Mouse (Mus musculus): ENCODE results near the gene Hoxc6.

Hoxc6 gene

GRCm38 (mm10) chr15:103015009-103015399 is 16.9 kb downstream of the Hoxc6 start:
- DNase-seq, result no peak

- DNase-seq, result no peak
Measured at GRCm38 (mm10) chr15:103015406-103016166, 17.5 kb downstream of the Hoxc6 start.

- DNase-seq, result no peak
Measured at GRCm38 (mm10) chr15:103018636-103019035, 20.6 kb downstream of the Hoxc6 start, which contains the start of gene Hoxc4. Hoxc4 (plus strand) TSS chr15:103018934.

GRCm38 (mm10) chr15:103020899-103021418 is 22.9 kb downstream of the Hoxc6 start:
- no peak for DNase-seq

GRCm38 (mm10) chr15:103021544-103021943 is 23.5 kb downstream of the Hoxc6 start:
- DNase-seq, result no peak

GRCm38 (mm10) chr15:103024131-103024530 is 26.1 kb downstream of the Hoxc6 start:
- DNase-seq, result no peak

- DNase-seq, result no peak
Measured at GRCm38 (mm10) chr15:103027266-103028235, 29.5 kb downstream of the Hoxc6 start.

GRCm38 (mm10) chr15:103028916-103029512 is 31.0 kb downstream of the Hoxc6 start:
- no peak for DNase-seq

- no peak for DNase-seq
Measured at GRCm38 (mm10) chr15:103030142-103030541, 32.1 kb downstream of the Hoxc6 start.

- no peak for DNase-seq
Measured at GRCm38 (mm10) chr15:103032167-103032566, 34.1 kb downstream of the Hoxc6 start.

- no peak for DNase-seq
Measured at GRCm38 (mm10) chr15:103032646-103033575, 34.9 kb downstream of the Hoxc6 start.

- no peak for DNase-seq
Measured at GRCm38 (mm10) chr15:103034043-103034806, 36.2 kb downstream of the Hoxc6 start.

- DNase-seq, result no peak
Measured at GRCm38 (mm10) chr15:103034807-103035547, 36.9 kb downstream of the Hoxc6 start.

- DNase-seq, result no peak
Measured at GRCm38 (mm10) chr15:103035548-103035881, 37.5 kb downstream of the Hoxc6 start.

GRCm38 (mm10) chr15:103037579-103037978 is 39.5 kb downstream of the Hoxc6 start:
- no peak for DNase-seq

GRCm38 (mm10) chr15:103038701-103039480 is 40.8 kb downstream of the Hoxc6 start:
- DNase-seq, result no peak

GRCm38 (mm10) chr15:103039609-103040008 is 41.6 kb downstream of the Hoxc6 start:
- no peak for DNase-seq

- DNase-seq, result no peak
Measured at GRCm38 (mm10) chr15:103040601-103041000, 42.5 kb downstream of the Hoxc6 start.

GRCm38 (mm10) chr15:103041613-103042012 is 43.6 kb downstream of the Hoxc6 start:
- DNase-seq, result no peak

GRCm38 (mm10) chr15:103042209-103042608 is 44.2 kb downstream of the Hoxc6 start:
- no peak for DNase-seq

Data from thymus, adult 18-20 months (tissue).